Mouse (Mus musculus) urinary bladder, postnatal 10 days (tissue): ENCODE data around the gene Slc7a6.

Experiments used
- DNase-seq: peaks from one replicate; pipeline ENCODE4 v3.0.0; 2022; ENCODE audit warnings: low spot score

Gene Slc7a6

DNA sequence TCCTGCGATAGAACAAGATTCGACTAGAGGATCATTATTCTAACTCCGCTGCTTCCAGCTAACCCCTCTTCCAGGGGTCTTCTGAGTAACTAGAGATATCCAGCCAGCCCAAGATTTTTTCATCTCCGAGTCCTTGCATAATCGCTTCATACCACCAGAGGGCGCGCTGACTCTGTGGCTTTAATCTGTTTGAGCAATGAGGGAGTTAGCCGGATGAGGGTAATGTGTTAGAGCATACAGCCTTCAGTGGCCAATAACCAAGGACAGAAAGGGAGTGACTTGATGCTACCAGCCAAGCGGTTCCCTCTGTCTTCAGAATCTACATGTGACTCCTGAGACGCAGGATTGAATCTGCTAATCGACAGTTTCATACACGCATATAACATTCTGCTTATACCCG is 27.9 kb upstream of the Slc7a6 start:
- no peak for DNase-seq

DNA sequence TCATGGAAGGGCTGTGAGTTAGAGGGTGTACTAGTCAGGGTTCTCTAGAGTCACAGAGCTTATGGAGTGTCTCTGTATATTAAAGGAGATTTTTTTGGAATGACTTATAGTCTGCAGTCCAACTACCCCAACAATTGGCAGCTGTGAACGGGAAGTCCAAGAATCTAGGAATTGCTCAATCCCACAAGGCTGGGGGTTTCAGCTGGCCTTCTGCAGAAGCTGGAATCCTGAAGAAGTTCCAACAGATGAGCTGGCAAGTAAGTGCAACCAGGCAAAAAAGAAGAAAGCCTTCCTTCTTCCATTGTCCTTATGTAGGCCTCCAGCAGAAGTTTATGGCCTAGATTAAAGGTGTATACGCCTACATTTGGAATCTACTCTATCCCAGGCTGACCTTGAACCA is 23.3 kb upstream of the Slc7a6 start:
- DNase-seq: no peak

DNA sequence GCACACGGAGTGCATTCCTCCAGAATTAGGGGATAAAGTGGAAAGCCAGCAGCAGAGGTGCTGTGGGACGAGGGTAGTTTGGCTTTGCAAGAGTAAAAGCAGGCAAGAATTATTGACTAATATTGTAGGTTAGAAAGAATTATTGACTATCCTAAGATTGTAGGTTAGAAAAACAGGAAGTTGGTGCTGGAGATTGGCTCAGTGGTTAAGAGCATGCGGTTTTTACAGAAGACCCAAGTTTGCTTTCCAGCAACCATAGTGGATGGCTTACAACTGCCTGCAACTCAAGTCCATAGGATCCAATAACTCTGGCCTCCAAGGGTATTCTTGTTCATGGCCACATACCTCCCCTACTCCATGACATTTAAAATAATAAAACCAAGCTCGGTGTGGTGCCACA is 22.6 kb upstream of the Slc7a6 start:
- no peak for DNase-seq

DNA sequence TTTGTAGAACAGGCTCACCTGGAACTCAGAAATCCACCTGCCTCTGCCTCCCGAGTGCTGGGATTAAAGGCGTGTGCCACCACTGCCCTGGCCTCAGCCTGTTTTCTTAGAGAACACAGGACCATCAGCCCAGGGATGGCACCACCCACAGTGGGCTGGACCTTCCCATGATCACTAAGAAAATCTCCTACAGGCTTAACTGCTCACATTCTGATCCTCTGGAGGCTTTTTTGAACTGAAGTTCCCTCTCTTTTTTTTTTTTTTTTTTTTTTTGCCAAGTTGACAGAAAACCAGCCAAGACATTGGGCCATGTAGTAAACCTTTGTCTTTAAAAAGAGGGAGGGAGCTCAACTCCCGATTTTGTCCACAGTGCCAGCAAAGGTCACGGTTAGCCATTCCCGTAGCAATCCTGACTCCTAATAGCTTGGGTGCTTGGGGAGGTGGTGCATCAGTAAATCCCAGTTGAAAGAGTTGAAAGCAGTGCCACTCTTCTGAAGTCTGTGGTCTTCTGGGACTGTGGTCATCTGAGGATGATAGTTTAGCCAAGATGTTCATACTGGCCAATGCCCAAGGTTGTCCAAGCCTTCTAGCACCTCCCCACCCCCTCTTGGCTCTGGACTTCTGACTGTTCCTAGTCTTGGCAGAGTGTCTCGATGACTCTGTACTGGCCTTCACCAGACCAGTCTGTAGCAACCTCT is 20.6 kb upstream of the Slc7a6 start:
- DNase-seq: no peak

DNA sequence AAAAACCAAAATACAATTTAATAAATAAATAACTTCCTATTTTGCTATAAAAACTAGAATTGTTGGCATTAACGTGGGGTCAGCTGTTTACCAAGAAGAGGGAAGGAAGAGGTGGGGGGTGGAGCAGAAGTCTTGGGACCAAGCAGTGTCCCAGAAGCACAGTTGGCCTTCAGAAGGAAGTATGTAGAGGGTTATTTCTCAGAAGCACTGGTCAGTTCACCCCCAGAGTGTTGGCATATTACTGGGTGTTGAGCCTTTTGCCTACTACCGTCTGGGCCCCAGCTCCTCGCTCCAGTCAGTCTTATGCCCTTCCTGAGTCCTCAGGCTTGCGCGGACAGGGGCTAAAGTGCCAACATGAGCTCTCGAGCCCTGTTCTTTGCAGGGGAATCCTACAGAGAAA is 19.6 kb upstream of the Slc7a6 start:
- DNase-seq: no peak

DNA sequence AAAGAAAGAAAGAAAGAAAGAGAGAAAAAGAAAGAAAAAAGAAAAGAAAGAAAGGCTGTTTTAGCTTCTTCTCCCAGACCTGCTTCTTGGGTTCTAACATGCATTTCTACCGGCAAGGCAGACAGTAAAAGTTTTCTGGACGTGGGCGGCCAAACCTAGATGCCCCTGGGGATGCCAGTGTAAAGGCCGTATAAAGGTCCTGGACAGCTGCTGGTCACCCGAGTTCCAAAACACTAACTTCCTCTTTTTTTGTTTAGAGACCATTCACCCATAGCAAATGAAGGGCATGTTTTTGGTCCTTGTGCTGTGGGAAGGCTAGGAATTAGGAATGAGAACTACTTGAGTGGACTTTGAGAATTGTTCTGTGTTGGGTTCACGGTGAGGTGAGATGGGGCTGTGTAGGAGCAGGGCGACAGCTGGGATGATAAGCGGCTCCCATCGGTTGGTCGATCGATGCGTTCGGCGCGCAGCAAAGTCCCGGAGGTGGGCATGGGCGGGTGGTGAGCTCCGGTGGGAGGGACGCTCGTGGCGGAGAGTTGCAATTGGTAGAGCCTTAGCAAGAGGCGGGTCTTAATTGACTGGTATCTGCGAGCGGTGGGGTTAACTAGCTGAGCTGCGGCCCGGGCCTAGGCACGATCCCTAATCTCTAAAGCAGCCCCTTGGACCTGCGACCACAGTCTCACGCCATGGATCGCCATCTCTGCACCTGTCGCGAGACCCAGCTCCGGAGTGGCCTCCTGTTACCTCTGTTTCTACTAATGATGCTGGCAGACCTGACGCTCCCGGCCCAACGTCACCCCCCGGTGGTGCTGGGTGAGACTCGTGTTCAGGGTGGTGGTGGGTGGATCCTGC is 18.6 kb upstream of the Slc7a6 start, which contains the start of gene Pla2g15:
Gene Pla2g15 (plus strand): TSS at position 599 of the 852 bp plus-strand sequence.
- DNase-seq: peak; percentile 79

DNA sequence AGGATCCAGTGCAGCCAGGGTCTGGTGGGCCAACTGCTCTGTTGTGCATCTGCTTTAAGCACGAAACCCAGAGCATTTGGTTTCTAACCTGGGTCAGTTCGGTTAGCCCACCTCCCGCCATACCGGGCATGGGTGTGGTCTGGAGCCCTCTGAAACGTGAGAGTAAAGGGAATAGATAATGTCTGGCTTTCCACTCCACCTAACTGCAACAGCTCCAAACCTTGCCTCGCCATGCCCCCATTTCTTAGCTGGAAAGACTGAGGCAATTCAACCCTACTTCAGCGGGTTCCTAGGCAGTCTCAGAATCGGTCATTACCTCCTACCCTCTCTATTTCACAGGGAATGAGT is 18.0 kb upstream of the Slc7a6 start:
- no peak for DNase-seq

DNA sequence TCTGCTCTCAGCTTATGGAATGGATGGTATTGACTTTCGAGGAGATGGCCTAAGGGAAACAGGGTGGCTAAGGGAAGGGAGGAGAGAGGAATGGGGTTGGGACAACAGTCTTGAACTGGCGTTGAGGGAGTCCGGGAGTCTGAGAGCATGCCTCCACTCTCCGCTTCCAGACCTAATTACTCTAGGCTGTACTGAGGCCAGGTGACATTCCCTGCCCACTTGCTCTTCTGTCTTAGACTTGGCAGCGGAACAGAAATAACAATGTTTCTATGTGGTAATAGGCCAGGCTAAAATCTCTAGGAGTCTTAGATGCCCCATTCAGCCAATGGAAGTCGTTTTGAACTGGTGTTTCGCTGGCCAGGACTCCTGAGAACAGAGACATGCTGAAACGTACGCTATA is 17.6 kb upstream of the Slc7a6 start:
- DNase-seq: no peak

DNA sequence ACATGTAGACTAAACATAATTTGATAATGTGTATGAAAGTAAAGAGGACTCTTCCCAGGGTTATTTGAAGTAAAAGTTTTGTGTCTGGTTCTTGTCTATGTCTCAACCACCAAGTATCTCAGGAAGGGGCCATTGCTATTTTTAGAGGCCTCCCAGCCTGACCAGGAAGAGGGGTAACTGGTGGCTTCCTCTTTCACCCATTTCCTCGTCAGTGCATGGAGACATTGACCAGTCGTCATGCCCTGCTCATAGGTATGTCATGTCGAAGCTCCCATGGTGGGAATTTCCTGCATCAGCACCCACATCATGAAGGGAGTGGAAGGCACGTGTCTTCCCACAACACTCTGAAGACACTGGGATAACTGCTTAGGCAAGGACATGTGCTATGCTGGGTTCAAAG is 15.8 kb upstream of the Slc7a6 start:
- no peak for DNase-seq

DNA sequence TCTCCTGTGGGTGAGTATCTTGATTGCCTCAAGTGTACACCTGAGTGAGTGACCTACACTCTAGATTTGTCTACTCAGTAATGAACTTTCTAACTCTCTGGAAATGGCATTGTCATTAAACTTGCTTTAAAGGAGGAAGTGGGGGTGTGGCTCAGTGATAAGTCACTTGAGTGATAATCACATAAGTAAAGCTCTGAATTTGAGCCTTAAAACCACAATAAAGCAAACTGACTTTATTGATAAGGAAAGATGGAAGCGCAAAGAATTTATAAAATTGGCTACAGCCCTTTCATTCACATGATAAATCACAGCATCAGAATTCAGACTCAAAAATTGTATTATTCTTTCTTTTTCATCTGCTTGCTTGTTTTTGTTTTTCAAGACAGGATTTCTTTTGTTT is 11.2 kb upstream of the Slc7a6 start:
- DNase-seq: no peak

DNA sequence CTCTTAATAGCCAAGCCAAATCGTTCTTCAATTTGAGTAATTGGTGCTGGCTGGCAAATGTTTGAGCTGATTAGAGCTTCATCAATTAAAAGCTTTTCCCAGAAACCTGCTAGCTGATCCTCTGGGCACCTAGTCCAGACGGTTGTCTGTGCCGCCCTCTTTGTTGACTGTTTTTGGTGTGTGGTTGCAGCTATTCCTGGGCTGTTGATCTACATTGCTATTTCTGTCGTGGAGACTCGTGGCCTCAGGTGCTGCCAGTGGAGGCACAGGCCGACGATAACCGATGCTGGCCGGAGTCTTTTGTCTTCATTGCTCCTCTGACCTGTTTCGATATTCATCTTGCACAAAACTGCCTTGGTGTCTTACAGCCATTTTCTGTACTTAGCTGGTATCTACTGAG is 10.3 kb upstream of the Slc7a6 start:
- DNase-seq: no peak

DNA sequence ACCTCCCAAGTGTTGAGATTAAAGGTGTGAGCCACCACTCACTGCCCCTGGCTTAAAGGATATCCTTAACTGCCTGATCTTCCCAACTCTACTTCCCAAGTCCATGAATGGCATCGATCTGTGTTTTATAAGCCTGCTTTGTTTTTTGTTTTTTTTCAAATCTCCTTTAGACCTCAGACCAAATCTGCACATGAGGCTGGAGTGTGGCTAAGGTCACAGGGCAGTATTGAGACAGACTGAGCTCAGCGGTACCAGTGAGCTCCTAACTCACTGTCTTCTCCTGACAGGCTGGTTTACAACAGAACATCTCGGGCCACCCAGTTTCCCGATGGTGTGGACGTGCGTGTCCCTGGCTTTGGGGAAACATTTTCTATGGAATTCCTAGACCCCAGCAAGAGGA is 8.8 kb upstream of the Slc7a6 start:
- no peak for DNase-seq

DNA sequence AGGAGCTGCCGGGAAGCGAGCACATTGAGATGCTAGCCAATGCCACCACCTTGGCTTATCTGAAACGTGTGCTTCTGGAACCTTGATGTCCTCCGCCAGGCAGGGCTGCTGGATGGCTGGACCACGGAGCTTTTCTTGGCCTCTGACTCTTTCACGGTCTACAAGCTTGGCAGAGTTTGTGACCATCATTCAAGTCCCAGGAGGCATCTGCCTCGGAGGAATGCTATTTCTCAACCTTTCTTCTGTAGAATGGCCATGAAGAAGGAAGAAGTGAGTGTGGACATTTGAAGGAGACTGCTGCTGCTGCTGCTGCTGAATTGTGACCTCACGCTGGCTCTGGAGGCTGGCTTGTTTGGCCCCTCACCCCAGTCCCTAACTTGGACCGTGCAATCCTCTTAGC is 5.4 kb upstream of the Slc7a6 start:
- no peak for DNase-seq

DNA sequence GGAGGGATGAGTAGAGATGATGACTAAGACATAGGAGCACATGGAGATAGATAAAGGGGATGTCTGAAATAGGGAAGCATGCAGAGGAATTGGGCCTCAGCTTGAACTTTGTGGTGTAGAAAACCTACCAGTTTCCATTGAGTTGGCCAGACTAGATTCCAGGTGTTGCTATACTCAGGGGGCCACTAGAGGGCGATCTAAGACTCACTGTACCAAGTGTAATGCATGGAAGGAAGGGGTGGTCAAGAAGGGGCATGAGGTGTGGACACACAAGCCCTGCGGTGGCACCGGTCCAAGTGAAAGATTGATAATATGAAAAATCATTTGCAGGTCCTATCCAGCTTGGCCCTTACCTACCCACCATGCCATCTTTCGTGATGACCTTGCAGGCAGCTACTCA is 3.2 kb upstream of the Slc7a6 start:
- DNase-seq: no peak

DNA sequence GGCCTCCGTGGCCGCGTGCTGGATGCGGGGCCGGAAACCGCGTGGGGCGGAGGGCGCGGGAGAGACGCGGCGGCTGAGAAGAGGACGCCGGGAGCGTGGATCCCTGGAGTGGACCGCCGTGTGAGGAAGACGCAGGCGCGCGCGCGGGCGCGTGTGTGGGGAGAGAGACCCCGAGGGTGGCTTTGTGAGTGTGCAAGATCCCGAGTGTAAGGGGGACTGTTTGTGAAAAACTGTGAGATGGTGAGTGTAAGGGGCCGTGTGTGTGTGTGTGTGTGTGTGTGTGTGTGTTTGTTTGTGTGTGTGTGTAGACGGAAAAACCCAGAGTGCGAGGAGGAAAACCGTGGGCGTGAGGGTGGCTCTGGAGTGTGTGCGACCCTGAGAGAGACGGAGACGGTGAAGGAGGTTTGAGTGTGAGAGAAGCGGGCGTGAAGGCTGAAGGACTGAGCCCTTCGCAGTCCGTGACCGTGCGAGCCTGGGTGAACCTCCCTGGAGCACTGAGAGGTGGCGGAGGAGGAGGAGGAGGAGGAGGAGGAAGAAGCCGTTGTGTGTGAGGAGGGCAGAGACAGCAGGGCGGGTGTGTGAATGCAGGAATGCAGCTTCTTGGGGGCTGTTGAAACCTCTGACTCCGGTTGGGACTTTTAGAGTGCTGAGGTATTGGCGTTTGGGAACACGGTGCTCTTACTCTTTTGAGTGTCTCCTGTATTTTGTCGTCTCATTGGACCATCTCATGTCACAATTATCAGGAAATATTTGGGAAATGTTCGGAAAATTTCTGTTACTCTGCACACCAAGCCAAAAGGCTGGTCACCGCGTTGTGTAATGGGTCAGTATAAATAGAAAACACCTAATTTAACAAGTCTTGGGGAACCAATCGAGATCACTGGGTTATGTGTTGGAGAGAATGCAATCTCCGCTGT is 618 bp downstream of the Slc7a6 start:
- DNase-seq: no peak

DNA sequence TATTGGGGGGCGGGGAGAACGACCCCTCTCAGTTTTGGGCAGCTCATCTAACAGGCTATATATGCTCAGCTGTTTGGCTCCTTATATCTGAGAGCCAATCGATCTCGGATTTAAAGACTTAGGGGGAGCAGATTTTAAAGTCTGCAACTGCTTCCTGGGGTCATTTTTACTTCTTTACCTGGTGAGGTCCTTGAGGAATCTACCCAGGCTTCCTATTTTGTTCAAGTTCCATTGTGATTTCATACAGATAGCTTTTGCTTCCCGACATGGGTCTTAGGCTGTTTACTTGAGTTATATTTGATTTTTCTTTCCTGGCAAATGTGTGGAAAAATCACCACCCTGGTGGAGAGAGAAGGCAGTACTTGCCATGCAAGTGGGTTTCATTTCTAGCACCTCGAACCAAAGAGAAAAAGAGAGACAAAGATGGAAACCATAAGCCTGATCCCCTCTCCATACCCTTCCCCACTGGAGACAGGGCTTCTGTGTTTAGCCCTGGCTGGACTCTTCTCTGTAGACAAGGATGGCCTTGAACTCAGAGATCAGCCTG is 1.4 kb downstream of the Slc7a6 start:
- DNase-seq: no peak

DNA sequence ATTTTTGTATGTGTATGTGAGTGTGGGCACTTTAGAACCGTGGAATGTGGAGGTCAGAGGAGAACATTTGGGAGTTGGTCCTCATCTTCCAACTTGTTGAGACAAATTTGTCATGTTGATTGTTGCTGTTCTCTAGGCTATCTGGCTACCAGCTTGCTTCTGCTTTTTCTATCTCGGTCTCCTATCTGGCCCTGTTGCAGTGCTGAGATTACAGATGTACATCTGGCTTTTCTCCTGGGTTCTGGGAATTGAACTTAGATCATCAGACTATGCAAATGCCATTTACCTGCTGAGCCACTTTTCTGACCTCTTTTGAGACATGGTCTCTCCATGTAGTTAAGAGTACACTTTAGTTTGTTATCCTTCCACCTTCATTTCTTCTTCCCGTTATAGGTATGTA is 4.9 kb downstream of the Slc7a6 start:
- no peak for DNase-seq

DNA sequence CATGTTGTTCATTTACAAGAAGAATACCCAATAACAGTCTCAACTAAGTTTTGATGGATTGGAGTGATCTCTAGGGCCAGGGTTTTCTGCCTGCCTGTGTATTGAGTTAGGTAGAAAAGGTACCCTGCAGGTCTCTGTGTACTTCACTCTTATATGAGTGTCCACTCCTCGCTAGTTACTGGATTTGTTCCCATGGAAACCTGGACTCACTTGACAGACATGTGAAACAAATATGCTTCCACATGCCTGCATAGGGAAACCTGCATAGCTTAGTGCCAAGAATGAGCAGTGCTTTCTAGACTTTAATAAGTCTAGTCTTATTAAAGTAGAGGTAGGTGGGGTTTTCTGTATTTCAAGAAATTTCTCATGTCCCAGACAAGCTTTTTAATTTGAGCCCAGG is 8.2 kb downstream of the Slc7a6 start:
- DNase-seq: no peak

DNA sequence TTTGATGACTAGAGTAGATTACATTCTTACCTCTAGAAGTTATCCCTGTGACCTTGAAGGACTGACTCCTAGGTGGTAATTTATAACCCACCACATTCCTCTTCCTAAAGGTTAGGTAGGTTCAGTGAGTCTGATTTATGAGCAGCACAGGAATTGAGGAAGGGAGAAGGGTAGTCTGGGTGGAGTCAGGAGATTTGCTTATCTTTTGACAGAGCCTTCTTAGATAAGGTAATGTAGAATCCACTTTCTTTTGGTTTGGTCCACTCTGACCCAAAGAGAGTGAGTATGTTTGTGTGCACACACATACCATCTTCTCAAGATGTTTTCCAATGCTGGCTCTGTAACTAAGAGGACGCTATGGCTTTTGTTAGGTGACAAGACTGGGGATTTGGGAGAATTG is 8.9 kb downstream of the Slc7a6 start:
- DNase-seq: no peak

DNA sequence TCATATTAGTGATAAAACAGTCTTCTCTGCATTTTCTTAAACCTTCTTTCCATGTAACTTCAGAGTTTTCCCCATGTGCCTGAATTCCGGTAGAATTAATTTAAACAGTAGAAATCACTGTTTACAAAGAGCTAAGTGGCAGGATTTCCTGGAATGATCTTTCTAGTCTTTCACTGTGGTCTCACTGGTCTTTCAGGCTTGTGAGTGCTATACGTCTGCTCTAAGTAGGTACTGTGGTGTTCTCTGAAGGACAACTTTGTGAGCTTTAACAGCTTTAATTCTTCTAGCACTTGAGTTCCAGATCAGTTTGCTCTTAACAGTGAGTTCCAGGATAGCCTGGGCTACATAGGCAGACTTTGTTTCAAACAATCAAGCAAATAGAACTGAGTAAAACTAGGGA is 9.8 kb downstream of the Slc7a6 start:
- no peak for DNase-seq

DNA sequence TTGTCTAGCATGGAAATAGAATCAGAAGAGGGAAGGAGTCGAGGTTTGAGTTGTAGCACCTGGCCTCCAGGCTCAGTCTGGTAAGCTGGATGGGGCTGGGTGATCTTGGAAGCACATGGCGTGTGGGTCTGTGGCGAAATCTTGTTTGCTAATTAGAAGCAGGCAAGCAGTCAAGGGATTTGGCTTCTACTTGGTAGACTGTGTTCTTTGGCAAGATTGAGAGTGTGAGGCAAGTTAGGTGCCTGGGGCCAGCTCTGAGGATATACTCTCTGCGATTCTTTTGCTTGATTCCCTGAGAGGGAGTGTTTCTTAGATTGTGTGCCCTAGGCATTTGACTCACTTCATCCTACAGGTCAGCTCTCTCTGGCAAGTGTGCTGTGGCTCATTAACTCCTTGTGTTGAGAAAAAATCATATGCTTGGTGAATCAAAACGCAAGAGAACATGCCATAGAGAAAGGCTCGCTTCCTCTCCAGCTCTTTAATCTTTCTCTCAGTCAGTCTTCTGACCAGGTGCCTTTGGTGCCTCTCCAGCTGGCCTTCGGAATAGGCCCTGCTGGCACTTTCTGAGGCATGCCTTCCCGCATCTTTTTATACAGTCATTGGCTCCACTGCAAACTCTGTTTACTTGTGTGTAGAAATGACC is 17.1 kb downstream of the Slc7a6 start:
- no peak for DNase-seq

DNA sequence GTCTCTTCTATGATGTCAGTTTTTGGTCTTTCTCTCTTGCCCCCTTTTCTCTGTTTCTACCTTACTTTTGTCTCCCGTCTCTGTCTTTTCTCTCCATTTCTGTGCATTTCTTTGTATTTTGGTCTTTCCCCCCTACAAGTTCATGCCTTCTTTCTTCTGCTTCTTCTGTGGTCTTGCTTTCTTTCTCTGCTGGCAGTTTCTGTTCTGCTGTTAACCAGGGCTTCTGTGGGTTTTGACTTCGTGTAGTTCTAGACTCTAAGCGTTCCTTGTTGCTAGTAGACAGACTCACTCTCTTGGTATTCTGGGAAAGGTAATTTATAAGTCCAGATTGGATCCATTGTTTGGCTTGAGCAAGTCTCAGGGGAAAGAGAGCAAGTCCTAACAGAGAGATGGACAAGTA is 17.7 kb downstream of the Slc7a6 start:
- no peak for DNase-seq
